Mouse (Mus musculus): Measurements from ENCODE around the gene Tmem63a. TPM values are rescaled to one million over a fixed set of nuclear protein-coding genes. Genes with fewer than 3 reads are reported as not detected.
"Not testable (repeated sequence)": the region's sequence is repeated elsewhere in the genome, so short reads cannot be mapped to it uniquely, and the experiment has no call there.

The Tmem63a gene
- polyA plus RNA-seq, 1 experiment: 64.1 TPM

DNA sequence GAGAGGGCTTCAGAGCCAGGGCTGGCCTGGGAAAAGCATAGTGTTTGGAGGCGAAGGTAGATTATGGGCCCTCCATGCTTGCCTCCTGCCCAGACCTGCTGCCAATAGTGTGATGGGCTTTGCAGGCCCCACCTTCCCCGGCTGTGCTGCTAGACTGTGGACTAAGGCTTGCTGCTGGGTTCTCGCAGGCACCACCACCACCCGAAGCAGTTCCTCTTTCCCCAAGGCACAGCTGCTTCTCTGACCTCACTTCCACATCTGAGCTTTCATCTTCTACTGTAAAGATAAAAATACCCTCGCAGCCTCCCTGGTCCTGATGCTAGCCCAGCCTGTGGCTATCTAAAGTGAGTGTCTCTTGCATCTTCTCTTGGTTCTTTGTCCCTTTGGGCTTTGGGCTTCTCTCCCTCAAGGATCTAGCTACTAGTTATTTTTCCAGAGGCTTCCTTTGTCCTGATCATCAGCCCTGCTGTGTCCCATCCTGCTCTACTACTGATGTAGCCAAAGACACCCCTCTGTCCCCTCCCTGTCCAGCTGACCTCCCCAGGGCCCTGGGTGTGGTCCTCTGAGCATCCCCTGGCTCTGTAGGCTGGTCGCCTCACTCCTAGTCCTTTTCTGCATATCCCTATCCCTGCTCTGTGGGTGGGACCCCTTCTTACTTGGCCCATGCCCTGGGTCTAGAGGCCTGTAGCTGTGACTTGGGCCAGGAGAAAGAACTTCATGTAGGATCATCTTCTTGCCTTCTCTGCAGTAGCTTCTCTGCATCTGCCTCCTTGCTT, 19.7 kb upstream of the Tmem63a start:
- no peaks in the 10 kb centered on the region for H3K4me1 ChIP-seq (ENCODE audit: control insufficient read depth, insufficient read depth, low read length)
- H3K4me3 ChIP-seq (ENCODE audit: insufficient read depth, low read length): no peak overlapping the region
- H3K27ac ChIP-seq (ENCODE audit: insufficient read depth, low read length): no peak overlapping the region
- TF ChIP-seq CTCF (IDR thresholded peaks at IDR 0.05; ENCODE audit: extremely low read depth, insufficient read depth, low read length) (no peak), POLR2A (IDR thresholded peaks at IDR 0.05; ENCODE audit: extremely low read depth, insufficient read depth, low read length) (no peak)

- TF ChIP-seq CTCF (IDR thresholded peaks at IDR 0.05; ENCODE audit: extremely low read depth, insufficient read depth, low read length): no peak
- no peak for TF ChIP-seq POLR2A (IDR thresholded peaks at IDR 0.05; ENCODE audit: extremely low read depth, insufficient read depth, low read length)
- Histone ChIP-seq H3K27ac (ENCODE audit: insufficient read depth, low read length) (no peak overlapping the region), H3K4me3 (ENCODE audit: insufficient read depth, low read length) (no peak overlapping the region), H3K4me1 (ENCODE audit: control insufficient read depth, insufficient read depth, low read length) (no peaks in the 10 kb centered on the region)
These were observed 17.4 kb upstream of the Tmem63a start for GRCm38 (mm10) chr1:180924737-180925136.

- Histone ChIP-seq H3K4me3 (ENCODE audit: insufficient read depth, low read length) (no peak overlapping the region), H3K4me1 (ENCODE audit: control insufficient read depth, insufficient read depth, low read length) (no peaks in the 10 kb centered on the region), H3K27ac (ENCODE audit: insufficient read depth, low read length) (no peak overlapping the region)
- TF ChIP-seq CTCF (IDR thresholded peaks at IDR 0.05; ENCODE audit: extremely low read depth, insufficient read depth, low read length) (no peak), POLR2A (IDR thresholded peaks at IDR 0.05; ENCODE audit: extremely low read depth, insufficient read depth, low read length) (no peak)
These were observed 15.9 kb upstream of the Tmem63a start for GRCm38 (mm10) chr1:180926286-180926685.

- Histone ChIP-seq H3K4me1 (ENCODE audit: control insufficient read depth, insufficient read depth, low read length) (no peaks in the 10 kb centered on the region), H3K27ac (ENCODE audit: insufficient read depth, low read length) (no peak overlapping the region), H3K4me3 (ENCODE audit: insufficient read depth, low read length) (no peak overlapping the region)
- TF ChIP-seq POLR2A (IDR thresholded peaks at IDR 0.05; ENCODE audit: extremely low read depth, insufficient read depth, low read length) (no peak), CTCF (IDR thresholded peaks at IDR 0.05; ENCODE audit: extremely low read depth, insufficient read depth, low read length) (no peak)
These were observed 12.5 kb upstream of the Tmem63a start for GRCm38 (mm10) chr1:180929599-180929998.

GRCm38 (mm10) chr1:180931106-180931505, 11.0 kb upstream of the Tmem63a start:
- H3K4me1 ChIP-seq (ENCODE audit: control insufficient read depth, insufficient read depth, low read length): no peaks in the 10 kb centered on the region; the same call in 1 of the 2 replicates
- H3K27ac ChIP-seq (ENCODE audit: insufficient read depth, low read length): no peak overlapping the region
- H3K4me3 ChIP-seq (ENCODE audit: insufficient read depth, low read length): no peak overlapping the region
- TF ChIP-seq CTCF (IDR thresholded peaks at IDR 0.05; ENCODE audit: extremely low read depth, insufficient read depth, low read length) (no peak), POLR2A (IDR thresholded peaks at IDR 0.05; ENCODE audit: extremely low read depth, insufficient read depth, low read length) (no peak)

DNA sequence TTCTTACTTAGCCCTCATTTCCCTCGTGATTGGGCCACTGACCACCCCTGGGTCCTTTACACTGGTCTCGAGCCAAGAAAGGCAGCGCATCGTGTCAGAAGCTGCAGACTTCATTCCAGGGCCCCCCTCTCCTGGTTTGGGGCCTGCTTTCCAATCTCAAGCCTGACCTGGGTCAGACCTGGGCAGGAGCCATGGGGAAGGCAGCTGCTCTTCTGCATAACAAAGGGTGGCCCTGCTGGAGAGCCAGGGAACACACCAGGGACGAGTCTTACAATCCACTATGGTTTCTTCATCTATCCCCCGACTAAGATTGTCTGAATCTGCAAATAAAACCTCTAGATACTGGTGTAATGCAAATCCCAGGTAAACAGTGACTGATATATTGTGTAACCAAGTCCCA, 8.5 kb upstream of the Tmem63a start:
- Histone ChIP-seq H3K4me1 (ENCODE audit: control insufficient read depth, insufficient read depth, low read length) (no peaks in the 10 kb centered on the region; the same call in 1 of the 2 replicates), H3K27ac (ENCODE audit: insufficient read depth, low read length) (no peak overlapping the region), H3K4me3 (ENCODE audit: insufficient read depth, low read length) (no peak overlapping the region)
- no peak for TF ChIP-seq CTCF (IDR thresholded peaks at IDR 0.05; ENCODE audit: extremely low read depth, insufficient read depth, low read length)
- TF ChIP-seq POLR2A (IDR thresholded peaks at IDR 0.05; ENCODE audit: extremely low read depth, insufficient read depth, low read length): no peak

DNA sequence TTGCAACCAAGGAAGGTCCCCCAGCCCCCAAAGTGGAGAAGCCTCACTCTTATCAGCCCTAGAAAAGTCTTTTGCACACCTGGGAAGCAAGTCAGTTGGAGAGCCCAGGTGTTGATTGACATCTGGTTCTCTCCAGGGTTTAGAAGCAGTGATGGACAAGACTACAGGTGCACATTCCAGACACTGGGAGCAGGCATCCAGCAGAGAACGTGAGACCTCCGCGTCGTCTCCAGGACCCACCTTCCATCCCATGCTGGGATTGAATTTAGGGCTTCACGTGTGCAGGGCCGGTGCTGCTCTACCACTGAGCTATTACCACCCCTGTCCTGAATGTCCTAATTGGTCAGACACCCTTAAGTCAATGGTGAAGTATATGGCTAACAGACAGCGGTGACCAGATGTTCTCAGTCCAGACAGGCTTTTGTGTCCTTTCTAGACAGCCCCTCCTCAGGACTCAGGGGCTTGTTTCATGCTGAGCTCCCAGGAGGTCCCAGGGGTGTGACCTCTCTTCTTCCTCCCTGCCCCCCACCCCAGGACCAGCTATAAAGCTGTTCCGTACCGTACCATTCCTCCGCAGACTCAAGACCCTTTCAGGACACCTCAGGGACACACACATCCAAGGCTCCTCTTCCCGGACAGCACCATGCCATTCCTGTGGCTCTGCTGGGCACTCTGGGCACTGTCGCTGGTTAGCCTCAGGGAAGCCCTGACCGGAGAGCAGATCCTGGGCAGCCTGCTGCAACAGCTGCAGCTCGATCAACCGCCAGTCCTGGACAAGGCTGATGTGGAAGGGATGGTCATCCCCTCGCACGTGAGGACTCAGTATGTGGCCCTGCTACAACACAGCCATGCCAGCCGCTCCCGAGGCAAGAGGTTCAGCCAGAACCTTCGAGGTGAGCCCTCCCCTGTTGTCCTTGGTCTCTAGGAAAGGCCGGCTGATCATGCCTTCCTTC, 7.4 kb upstream of the Tmem63a start, which contains the start of gene Lefty1:
Lefty1 (plus strand) TSS at position 556 of the 953 bp plus-strand sequence.
- no peak within 1 kb of the TSS for H3K27ac ChIP-seq (ENCODE audit: insufficient read depth, low read length)
- H3K4me3 ChIP-seq (ENCODE audit: insufficient read depth, low read length): no peak within 1 kb of the TSS
- TF ChIP-seq CTCF (IDR thresholded peaks at IDR 0.05; ENCODE audit: extremely low read depth, insufficient read depth, low read length) (no peak), POLR2A (IDR thresholded peaks at IDR 0.05; ENCODE audit: extremely low read depth, insufficient read depth, low read length) (no peak)
- H3K4me1 ChIP-seq (ENCODE audit: control insufficient read depth, insufficient read depth, low read length): no peaks in the 10 kb centered on the region; the same call in 1 of the 2 replicates

DNA sequence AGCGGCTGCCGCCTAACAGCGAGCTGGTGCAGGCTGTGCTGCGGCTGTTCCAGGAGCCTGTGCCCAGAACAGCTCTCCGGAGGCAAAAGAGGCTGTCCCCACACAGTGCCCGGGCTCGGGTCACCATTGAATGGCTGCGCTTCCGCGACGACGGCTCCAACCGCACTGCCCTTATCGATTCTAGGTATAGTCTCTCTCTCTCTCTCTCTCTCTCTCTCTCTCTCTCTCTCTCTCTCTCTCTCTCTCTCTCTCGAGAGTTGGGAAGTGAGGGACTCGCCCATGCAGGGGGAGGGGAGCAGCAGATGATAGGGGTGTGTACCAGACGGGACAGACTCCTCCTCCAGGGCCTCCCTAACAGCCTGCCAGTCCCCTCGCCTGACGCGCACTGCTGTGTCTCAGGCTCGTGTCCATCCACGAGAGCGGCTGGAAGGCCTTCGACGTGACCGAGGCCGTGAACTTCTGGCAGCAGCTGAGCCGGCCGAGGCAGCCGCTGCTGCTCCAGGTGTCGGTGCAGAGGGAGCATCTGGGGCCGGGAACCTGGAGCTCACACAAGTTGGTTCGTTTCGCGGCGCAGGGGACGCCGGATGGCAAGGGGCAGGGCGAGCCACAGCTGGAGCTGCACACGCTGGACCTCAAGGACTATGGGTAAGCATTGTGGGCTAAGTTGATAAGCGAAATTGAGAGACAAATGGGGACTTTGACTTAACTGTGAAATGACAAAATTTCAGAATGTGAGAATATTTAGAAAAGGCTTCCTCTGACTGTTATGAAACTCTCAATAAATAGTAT, 5.3 kb upstream of the Tmem63a start:
- not testable (repeated sequence) for H3K27ac ChIP-seq (ENCODE audit: insufficient read depth, low read length); H3K4me3 ChIP-seq (ENCODE audit: insufficient read depth, low read length); H3K4me1 ChIP-seq (ENCODE audit: control insufficient read depth, insufficient read depth, low read length)

DNA sequence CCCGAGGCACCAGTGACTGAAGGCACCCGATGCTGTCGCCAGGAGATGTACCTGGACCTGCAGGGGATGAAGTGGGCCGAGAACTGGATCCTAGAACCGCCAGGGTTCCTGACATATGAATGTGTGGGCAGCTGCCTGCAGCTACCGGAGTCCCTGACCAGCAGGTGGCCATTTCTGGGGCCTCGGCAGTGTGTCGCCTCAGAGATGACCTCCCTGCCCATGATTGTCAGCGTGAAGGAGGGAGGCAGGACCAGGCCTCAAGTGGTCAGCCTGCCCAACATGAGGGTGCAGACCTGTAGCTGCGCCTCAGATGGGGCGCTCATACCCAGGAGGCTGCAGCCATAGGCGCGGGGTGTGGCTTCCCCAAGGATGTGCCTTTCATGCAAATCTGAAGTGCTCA, 4.5 kb upstream of the Tmem63a start:
- not testable (repeated sequence) for H3K4me1 ChIP-seq (ENCODE audit: control insufficient read depth, insufficient read depth, low read length); H3K4me3 ChIP-seq (ENCODE audit: insufficient read depth, low read length); H3K27ac ChIP-seq (ENCODE audit: insufficient read depth, low read length)

GRCm38 (mm10) chr1:180938781-180939180, 3.4 kb upstream of the Tmem63a start:
- H3K4me1 ChIP-seq (ENCODE audit: control insufficient read depth, insufficient read depth, low read length); H3K27ac ChIP-seq (ENCODE audit: insufficient read depth, low read length); H3K4me3 ChIP-seq (ENCODE audit: insufficient read depth, low read length): not testable (repeated sequence)
